Mouse (Mus musculus) liver, postnatal 0 days (tissue): ENCODE measurements at regions not wholly inside any gene's neighbourhood (a gene's known extent, or its start where the extent isn't known, plus 50 kb on each side); places are given as distances from the start of the nearest gene placed in this dataset.

Experiments used
- CTCF ChIP-seq: sonication (generic); IDR thresholded peaks from 2 replicates; pipeline ENCODE4 v1.5.1; 2016; ENCODE audit warnings: antibody characterized with exemption, low read depth
- EP300 ChIP-seq: IDR thresholded peaks from 2 replicates; pipeline ENCODE4 v1.6.1; 2016; ENCODE audit warnings: antibody characterized with exemption, low read depth, mild to moderate bottlenecking

DNA sequence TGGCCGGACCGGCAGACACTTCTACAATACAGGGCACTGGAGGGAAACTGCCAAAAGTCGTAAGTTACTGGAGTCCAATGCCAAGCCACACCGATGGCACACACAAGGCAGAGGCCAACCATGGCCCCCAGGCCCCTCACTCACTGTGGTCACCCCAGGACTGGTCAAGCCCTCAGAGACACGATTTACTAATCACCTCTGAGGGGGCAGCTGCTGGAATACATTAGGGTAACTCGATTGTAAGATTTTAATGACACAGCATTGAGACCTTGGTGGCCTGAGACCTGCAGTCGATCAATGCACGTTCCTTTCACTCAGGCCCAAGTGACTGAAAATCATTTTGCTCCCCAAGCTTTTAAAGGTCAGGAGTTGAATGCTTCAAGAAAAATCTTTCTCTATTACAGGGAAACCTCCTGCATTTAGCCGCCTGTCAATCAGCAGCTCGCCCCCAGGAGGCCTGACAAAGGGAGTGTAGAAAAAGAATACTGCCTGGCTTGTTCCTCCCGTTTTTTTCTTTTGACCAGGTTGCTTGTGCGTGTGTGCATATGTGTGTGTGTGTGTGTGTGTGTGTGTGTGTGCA, 156.2 kb downstream of the Tle3 start:
- TF ChIP-seq EP300 = no peak
- no peak for TF ChIP-seq CTCF
